Comparison of ENCODE assay signal across 9 mouse cellular contexts in the genomic region with DNA sequence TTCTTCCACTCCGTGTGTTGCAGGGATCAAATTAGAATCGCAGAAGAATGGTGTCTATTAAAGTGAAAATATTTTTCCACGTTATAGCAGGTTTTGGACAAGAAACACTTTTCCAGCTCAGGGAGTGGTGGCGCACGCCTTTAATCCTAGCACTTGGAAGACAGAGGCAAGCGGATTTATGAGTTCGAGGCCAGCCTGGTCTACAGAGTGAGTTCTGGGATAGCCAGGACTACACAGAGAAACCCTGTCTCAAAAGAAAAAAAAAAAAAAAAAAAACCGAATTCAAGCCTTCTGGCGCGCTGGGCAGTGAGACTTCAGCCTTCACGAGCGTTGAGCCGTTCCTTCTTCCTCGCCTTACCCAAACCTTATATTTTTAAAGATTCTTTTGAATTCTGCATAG. TPM values are rescaled to one million over a fixed set of nuclear protein-coding genes. Genes with fewer than 3 reads are reported as not detected.
DNase-seq lines count a peak whose midpoint lies in the region; ATAC-seq and TF ChIP-seq lines count a peak whose summit lies in the region.
"Had no signal": no experiment of that assay in that cellular context is flagged by ENCODE, and none has a peak within 500 bp of the region (broad histone marks: within the 10 kb centered on the region; RNA-seq: fewer than 3 reads in every experiment).

No protein-coding gene starts in this region.

- H3K9ac ChIP-seq in kidney, embryonic 14.5 days (ENCODE audit: low read depth, low read length): no peak overlapping the region
- H3K9ac ChIP-seq in embryonic facial prominence, embryonic 12.5 days: no peak overlapping the region
- H3K9ac ChIP-seq in limb, embryonic 11.5 days (ENCODE audit: low read length): no peak overlapping the region
- no peak overlapping the region for H3K9ac ChIP-seq in neural tube, embryonic 14.5 days (replicated peaks; ENCODE audit: low read depth, low read length)

- WGBS in kidney, embryonic 14.5 days: 9% methylated on average over 14 of the region's 14 CpGs
- 61% methylated on average over 14 of the region's 14 CpGs for WGBS in kidney, adult 2 months
- WGBS in embryonic facial prominence, embryonic 12.5 days: 9% methylated on average over 14 of the region's 14 CpGs
- WGBS in limb, embryonic 11.5 days: 8% methylated on average over 14 of the region's 14 CpGs
- whole genome bisulfite sequencing in neural tube, embryonic 14.5 days: 11% methylated on average over 14 of the region's 14 CpGs

- H3K27ac ChIP-seq in kidney, embryonic 14.5 days (ENCODE audit: low read depth, low read length): no peak overlapping the region
- H3K27ac ChIP-seq in kidney, adult 2 months (ENCODE audit: insufficient read depth, low read depth, low read length): no peak overlapping the region
- no peak overlapping the region for H3K27ac ChIP-seq in embryonic facial prominence, embryonic 12.5 days
- H3K27ac ChIP-seq in limb, embryonic 11.5 days (replicated peaks; ENCODE audit: low read depth, low read length): no peak overlapping the region
- no peak overlapping the region for H3K27ac ChIP-seq in neural tube, embryonic 14.5 days (ENCODE audit: low read depth, low read length)

- no peak for TF ChIP-seq POLR2A in kidney, adult 2 months (IDR thresholded peaks at IDR 0.05; ENCODE audit: low read depth, low read length)

- no peak for TF ChIP-seq CTCF in kidney, adult 2 months (conservative IDR thresholded peaks at IDR 0.05; ENCODE audit: insufficient read depth, insufficient read length, low read depth, low read length)

- H3K9me3 ChIP-seq in kidney, embryonic 14.5 days (ENCODE audit: control insufficient read depth, low read length): no peaks in the 10 kb centered on the region
- H3K9me3 ChIP-seq in embryonic facial prominence, embryonic 12.5 days: no peaks in the 10 kb centered on the region
- H3K9me3 ChIP-seq in limb, embryonic 11.5 days (ENCODE audit: control insufficient read depth, low read length): no peaks in the 10 kb centered on the region
- H3K9me3 ChIP-seq in neural tube, embryonic 14.5 days (ENCODE audit: control insufficient read depth, low read length): no peaks in the 10 kb centered on the region

- H3K4me3 ChIP-seq in kidney, embryonic 14.5 days (ENCODE audit: low read length): peak overlapping the region; percentile 60
- no peak overlapping the region for H3K4me3 ChIP-seq in kidney, adult 2 months (ENCODE audit: insufficient read depth, low read depth, low read length)
- peak overlapping the region; percentile 68 for H3K4me3 ChIP-seq in embryonic facial prominence, embryonic 12.5 days
- H3K4me3 ChIP-seq in limb, embryonic 11.5 days (ENCODE audit: low read depth, low read length): peak overlapping the region; percentile 53
- H3K4me3 ChIP-seq in neural tube, embryonic 14.5 days (ENCODE audit: low read depth, low read length): peak overlapping the region; percentile 24; the same call in 1 of the 2 replicates

- H3K4me1 ChIP-seq in kidney, embryonic 14.5 days (ENCODE audit: control insufficient read depth, insufficient read depth, low read length): no peaks in the 10 kb centered on the region
- H3K4me1 ChIP-seq in kidney, adult 2 months (ENCODE audit: control insufficient read depth, insufficient read depth, low read length): no peaks in the 10 kb centered on the region; the same call in none of the 2 replicates
- no peaks in the 10 kb centered on the region for H3K4me1 ChIP-seq in embryonic facial prominence, embryonic 12.5 days
- H3K4me1 ChIP-seq in limb, embryonic 11.5 days (ENCODE audit: control insufficient read depth, insufficient read depth, low read length): no peaks in the 10 kb centered on the region; the same call in 1 of the 2 replicates
- H3K4me1 ChIP-seq in neural tube, embryonic 14.5 days (ENCODE audit: control insufficient read depth, insufficient read depth, low read length): peaks cover 5% of the 10 kb centered on the region; the same call in 1 of the 2 replicates

- peak overlapping the region; percentile 68 for H3K4me2 ChIP-seq in kidney, embryonic 14.5 days (replicated peaks; ENCODE audit: low read depth, low read length)
- peak overlapping the region; percentile 77 for H3K4me2 ChIP-seq in embryonic facial prominence, embryonic 12.5 days (replicated peaks)
- H3K4me2 ChIP-seq in limb, embryonic 11.5 days (ENCODE audit: low read depth, severe bottlenecking): peak overlapping the region; percentile 37
- H3K4me2 ChIP-seq in neural tube, embryonic 14.5 days (ENCODE audit: low read depth, low read length): peak overlapping the region; percentile 18; the same call in 1 of the 2 replicates

- DNase-seq in kidney, adult 2 months: no peak
- peak; percentile 60 for DNase-seq in limb, embryonic 11.5 days (ENCODE audit: low spot score)
- DNase-seq in left cerebral cortex, postnatal 25 days (ENCODE audit: low spot score in 2 of 2): no peak
- no peak for DNase-seq in urinary bladder, postnatal 25 days (ENCODE audit: low spot score)
- DNase-seq in c-Kit-positive CD71-positive TER-119-positive erythroid progenitor cells, embryonic 14.5 days (ENCODE audit: low spot score): no peak

- no peak for ATAC-seq in kidney, embryonic 14.5 days (ENCODE audit: low FRiP score, low TSS enrichment)
- no peak for ATAC-seq in embryonic facial prominence, embryonic 12.5 days (ENCODE audit: insufficient number of reproducible peaks, insufficient read depth, low FRiP score, low TSS enrichment)
- ATAC-seq in limb, embryonic 11.5 days (ENCODE audit: insufficient number of reproducible peaks, low FRiP score, low TSS enrichment, low read depth): no peak
- ATAC-seq in neural tube, embryonic 14.5 days (ENCODE audit: low read depth): no peak

- no peaks in the 10 kb centered on the region for H3K36me3 ChIP-seq in kidney, embryonic 14.5 days (ENCODE audit: control insufficient read depth, insufficient read depth, low read length)
- H3K36me3 ChIP-seq in kidney, adult 2 months (ENCODE audit: control insufficient read depth, insufficient read depth, low read length): no peaks in the 10 kb centered on the region
- no peaks in the 10 kb centered on the region for H3K36me3 ChIP-seq in embryonic facial prominence, embryonic 12.5 days
- H3K36me3 ChIP-seq in limb, embryonic 11.5 days (ENCODE audit: control insufficient read depth, insufficient read depth, low read length): no peaks in the 10 kb centered on the region
- H3K36me3 ChIP-seq in neural tube, embryonic 14.5 days (ENCODE audit: control insufficient read depth, insufficient read depth, low read length): no peaks in the 10 kb centered on the region

- H3K27me3 ChIP-seq in kidney, embryonic 14.5 days (ENCODE audit: control insufficient read depth, insufficient read depth, low read length): no peaks in the 10 kb centered on the region
- no peaks in the 10 kb centered on the region for H3K27me3 ChIP-seq in kidney, adult 2 months (replicated peaks; ENCODE audit: control insufficient read depth, insufficient read depth, low read length)
- no peaks in the 10 kb centered on the region for H3K27me3 ChIP-seq in embryonic facial prominence, embryonic 12.5 days
- H3K27me3 ChIP-seq in limb, embryonic 11.5 days (ENCODE audit: control insufficient read depth, insufficient read depth, low read length): no peaks in the 10 kb centered on the region
- 0 out of 2 replicates have a peak, but pooled peaks cover 2% of the 10 kb centered on the region for H3K27me3 ChIP-seq in neural tube, embryonic 14.5 days (ENCODE audit: control insufficient read depth, insufficient read depth, low read length)

- intact Hi-C loops in left cerebral cortex, postnatal 25 days (cut with DNase I): no loop called here

RNA-seq across cellular contexts. Expression of gene Elf2, which starts 17.2 kb away (rescaled TPM):
- polyA plus RNA-seq in kidney, embryonic 14.5 days (2014; fragmentation: Nextera tagmentation; extraction: Ambion mirVana): 51.4 and 61.6 TPM in 2 replicates
- polyA plus RNA-seq in kidney, adult 2 months (2012; rRNA removed): 23.5 and 28.1 TPM in 2 replicates
- 48.2 and 54.8 TPM in 2 replicates for polyA plus RNA-seq in embryonic facial prominence, embryonic 12.5 days (2016; fragmentation: Nextera tagmentation; extraction: Ambion mirVana)
- polyA plus RNA-seq in limb, embryonic 11.5 days (2014; fragmentation: Nextera tagmentation; extraction: Ambion mirVana): 47.9 and 54.0 TPM in 2 replicates
- polyA plus RNA-seq in neural tube, embryonic 14.5 days (2014; fragmentation: Nextera tagmentation; extraction: Ambion mirVana): 28.1 and 29.4 TPM in 2 replicates
- total RNA-seq in left cerebral cortex, postnatal 25 days (2021): 10 to 100 TPM; 35.6 to 36.4 TPM

RNA-seq across cellular contexts. Expression of gene Mgarp, which starts 38.9 kb away (rescaled TPM):
- 1.3 and 1.6 TPM in 2 replicates for polyA plus RNA-seq in kidney, embryonic 14.5 days (2014; fragmentation: Nextera tagmentation; extraction: Ambion mirVana)
- 0.80 TPM in 1 of 2 replicates, not detected in the other for polyA plus RNA-seq in kidney, adult 2 months (2012; rRNA removed)
- 8.6 and 12.6 TPM in 2 replicates for polyA plus RNA-seq in embryonic facial prominence, embryonic 12.5 days (2016; fragmentation: Nextera tagmentation; extraction: Ambion mirVana)
- polyA plus RNA-seq in limb, embryonic 11.5 days (2014; fragmentation: Nextera tagmentation; extraction: Ambion mirVana): 2.4 and 5.0 TPM in 2 replicates
- 0.48 TPM in 1 of 2 replicates, not detected in the other for polyA plus RNA-seq in neural tube, embryonic 14.5 days (2014; fragmentation: Nextera tagmentation; extraction: Ambion mirVana)
- not detected for total RNA-seq in left cerebral cortex, postnatal 25 days (2021)
- total RNA-seq: hematopoietic stem cell, adult 5-6 weeks had no signal

RNA-seq across cellular contexts. Expression of gene Ndufc1, which starts 51.2 kb away (rescaled TPM):
- polyA plus RNA-seq in kidney, embryonic 14.5 days (2014; fragmentation: Nextera tagmentation; extraction: Ambion mirVana): 711 and 870 TPM in 2 replicates
- 368 and 461 TPM in 2 replicates for polyA plus RNA-seq in kidney, adult 2 months (2012; rRNA removed)
- 685 and 686 TPM in 2 replicates for polyA plus RNA-seq in embryonic facial prominence, embryonic 12.5 days (2016; fragmentation: Nextera tagmentation; extraction: Ambion mirVana)
- polyA plus RNA-seq in limb, embryonic 11.5 days (2014; fragmentation: Nextera tagmentation; extraction: Ambion mirVana): 663 and 706 TPM in 2 replicates
- 804 and 840 TPM in 2 replicates for polyA plus RNA-seq in neural tube, embryonic 14.5 days (2014; fragmentation: Nextera tagmentation; extraction: Ambion mirVana)
- total RNA-seq in left cerebral cortex, postnatal 25 days (2021): 100 to 1,000 TPM; 362 to 365 TPM

RNA-seq across cellular contexts. Expression of gene Naa15, which starts 57.3 kb away (rescaled TPM):
- 40.0 and 57.1 TPM in 2 replicates for polyA plus RNA-seq in kidney, embryonic 14.5 days (2014; fragmentation: Nextera tagmentation; extraction: Ambion mirVana)
- 2.3 and 3.5 TPM in 2 replicates for polyA plus RNA-seq in kidney, adult 2 months (2012; rRNA removed)
- 58.0 and 65.4 TPM in 2 replicates for polyA plus RNA-seq in embryonic facial prominence, embryonic 12.5 days (2016; fragmentation: Nextera tagmentation; extraction: Ambion mirVana)
- 52.0 and 54.4 TPM in 2 replicates for polyA plus RNA-seq in limb, embryonic 11.5 days (2014; fragmentation: Nextera tagmentation; extraction: Ambion mirVana)
- polyA plus RNA-seq in neural tube, embryonic 14.5 days (2014; fragmentation: Nextera tagmentation; extraction: Ambion mirVana): 37.2 and 42.2 TPM in 2 replicates
- 10 to 100 TPM; 46.8 to 51.3 TPM for total RNA-seq in left cerebral cortex, postnatal 25 days (2021)

Comparison
In these comparisons a context has a peak if more than half of its experiments do, and no peak if none do; other contexts are left out.
1. H3K4me2 ChIP-seq: peak in every context shown above with its lines; median percentile 77 in embryonic facial prominence, embryonic 12.5 days; 68 in kidney, embryonic 14.5 days; 37 in limb, embryonic 11.5 days; 18 in neural tube, embryonic 14.5 days.